Mouse (Mus musculus) MEL (cell line): Measurements from ENCODE around the gene Nfe2. TPM values are rescaled to one million over a fixed set of nuclear protein-coding genes. Genes with fewer than 3 reads are reported as not detected.
"Not testable (repeated sequence)": the region's sequence is repeated elsewhere in the genome, so short reads cannot be mapped to it uniquely, and the experiment has no call there.

ENCODE experiments used
- DNase-seq: peaks from one replicate; pipeline ENCODE4 v3.0.0; 2011; ENCODE audit warnings: low read depth, low spot score
- H3K27ac ChIP-seq: 2 replicates; pipeline ENCODE4 v1.5.1; 2012; ENCODE audit warnings: low read depth, mild to moderate bottlenecking, control low read depth, low read length, moderate library complexity; ENCODE audit not compliant: control insufficient read depth
- H3K27me3 ChIP-seq, 2 experiments: fragments of 150-350 bp in 1 of 2; sonication (generic) in 1 of 2; 2 replicates each; pipeline ENCODE4 v1.6.1; 2012; ENCODE audit warnings: low read length in 2 of 2, mild to moderate bottlenecking in 2 of 2, improper control_type of control experiment in 1 of 2, moderate library complexity in 1 of 2; ENCODE audit not compliant: insufficient read depth in 2 of 2, control insufficient read depth in 1 of 2
- H3K36me3 ChIP-seq, 2 experiments: 2 replicates each; pipeline ENCODE4 v1.6.1; 2012 to 2014; ENCODE audit warnings: low read length in 2 of 2, improper control_type of control experiment in 1 of 2, inconsistent platforms in 1 of 2, mild to moderate bottlenecking in 1 of 2; ENCODE audit not compliant: insufficient read depth in 2 of 2, control insufficient read depth in 1 of 2
- H3K4me1 ChIP-seq, 2 experiments: fragments of 150-350 bp in 1 of 2; sonication (generic) in 1 of 2; 2 replicates each; pipeline ENCODE4 v1.6.1; 2012; ENCODE audit warnings: low read length in 2 of 2, improper control_type of control experiment in 1 of 2, mild to moderate bottlenecking in 1 of 2; ENCODE audit not compliant: insufficient read depth in 2 of 2, control insufficient read depth in 1 of 2
- H3K4me3 ChIP-seq, 2 experiments: fragments of 150-350 bp in 1 of 2; sonication (generic) in 1 of 2; 2 replicates each; pipeline ENCODE4 v1.5.1; 2012; ENCODE audit warnings: low read depth in 2 of 2, low read length in 2 of 2, mild to moderate bottlenecking in 2 of 2, moderate library complexity in 2 of 2, control low read depth in 1 of 2, improper control_type of control experiment in 1 of 2; ENCODE audit not compliant: control insufficient read depth in 1 of 2, insufficient read depth in 1 of 2
- H3K79me2 ChIP-seq: 2 replicates; pipeline ENCODE4 v1.6.1; 2012; ENCODE audit warnings: mild to moderate bottlenecking, low read length, moderate library complexity; ENCODE audit not compliant: control insufficient read depth, poor library complexity, insufficient read depth
- H3K9ac ChIP-seq: 2 replicates; pipeline ENCODE4 v1.6.1; 2012; ENCODE audit warnings: low read depth, mild to moderate bottlenecking, control low read depth, low read length, moderate library complexity; ENCODE audit not compliant: control insufficient read depth, poor library complexity, severe bottlenecking
- H3K9me3 ChIP-seq: fragments of 150-350 bp; sonication (generic); replicated peaks from 2 replicates; pipeline ENCODE4 v1.6.1; 2012; ENCODE audit warnings: mild to moderate bottlenecking, low read length, improper control_type of control experiment, moderate library complexity; ENCODE audit not compliant: insufficient read depth
- BHLHE40 ChIP-seq: IDR thresholded peaks from 2 replicates; pipeline ENCODE4 v1.6.1; 2012; ENCODE audit warnings: low read depth, mild to moderate bottlenecking, inconsistent platforms, low read length, improper control_type of control experiment, borderline replicate concordance
- CHD2 ChIP-seq: IDR thresholded peaks from 2 replicates; pipeline ENCODE4 v1.6.1; 2011; ENCODE audit warnings: low read length, improper control_type of control experiment
- CTCF ChIP-seq, 3 experiments: IDR thresholded peaks in 2 of 3; conservative IDR thresholded peaks in 1 of 3; 2 replicates each; pipeline ENCODE4 v1.5.1; 2011 to 2012; ENCODE audit warnings: low read length in 3 of 3, low read depth in 2 of 3, mild to moderate bottlenecking in 2 of 3, improper control_type of control experiment in 1 of 3, inconsistent platforms in 1 of 3, mixed read lengths in 1 of 3, moderate library complexity in 1 of 3; ENCODE audit not compliant: control insufficient read depth in 1 of 3, insufficient read depth in 1 of 3, poor library complexity in 1 of 3, severe bottlenecking in 1 of 3
- E2F4 ChIP-seq: IDR thresholded peaks from 2 replicates; pipeline ENCODE4 v1.6.1; 2011; ENCODE audit warnings: low read depth, low read length, improper control_type of control experiment, borderline replicate concordance
- ETS1 ChIP-seq: IDR thresholded peaks from 2 replicates; pipeline ENCODE4 v1.6.1; 2012; ENCODE audit warnings: low read depth, mild to moderate bottlenecking, inconsistent platforms, low read length, improper control_type of control experiment, moderate library complexity
- POLR2AphosphoS5 ChIP-seq: IDR thresholded peaks from 2 replicates; pipeline ENCODE4 v1.6.1; 2012; ENCODE audit warnings: low read depth, borderline replicate concordance, mild to moderate bottlenecking, inconsistent platforms, low read length, moderate library complexity, mixed read lengths
- RAD21 ChIP-seq: IDR thresholded peaks from 2 replicates; pipeline ENCODE4 v1.6.1; 2011; ENCODE audit warnings: mild to moderate bottlenecking, low read depth, low read length, improper control_type of control experiment
- SMC3 ChIP-seq: IDR thresholded peaks from 2 replicates; pipeline ENCODE4 v1.6.1; 2011; ENCODE audit warnings: low read depth, low read length, improper control_type of control experiment
- USF1 ChIP-seq: IDR thresholded peaks from 2 replicates; pipeline ENCODE4 v1.6.1; 2014; ENCODE audit warnings: low read depth, mild to moderate bottlenecking, inconsistent platforms, low read length, improper control_type of control experiment, moderate library complexity
- USF2 ChIP-seq, 2 experiments: IDR thresholded peaks; 2 replicates each; pipeline ENCODE4 v1.6.1; 2011 to 2012; ENCODE audit warnings: improper control_type of control experiment in 2 of 2, low read length in 2 of 2, borderline replicate concordance in 1 of 2, inconsistent platforms in 1 of 2, low read depth in 1 of 2, mild to moderate bottlenecking in 1 of 2; ENCODE audit not compliant: insufficient read depth in 1 of 2
- ZMIZ1 ChIP-seq: IDR thresholded peaks from 2 replicates; pipeline ENCODE4 v1.6.1; 2012; ENCODE audit warnings: low read depth, mild to moderate bottlenecking, inconsistent platforms, low read length, improper control_type of control experiment, moderate library complexity
- polyA plus RNA-seq, 2 experiments: library from polyadenylated mRNA; stranded (reverse) in 1 of 2; unstranded in 1 of 2; fragments of >175 nt in 1 of 2; fragments of >200 nt in 1 of 2; gene quantifications; 2 replicates each; pipeline versions ENCODE4 v1.2.1 to v1.2.4; 2012; ENCODE audit warnings: low replicate concordance in 2 of 2, low read depth in 1 of 2; ENCODE audit not compliant: insufficient read length in 2 of 2, insufficient read depth in 1 of 2, missing spikeins in 1 of 2
- total RNA-seq: library from RNA; depleted of rRNA; stranded (reverse); fragments of 300-350 nt; gene quantifications from 2 replicates; pipeline ENCODE4 v1.2.3, GENCODE M21; 2012

The Nfe2 gene
- total and polyA plus RNA-seq, 3 experiments = 74.6 to 103 TPM; not detected in 1

- TF ChIP-seq CHD2 = no peak
- no peak for TF ChIP-seq USF1
Observed at GRCm38 (mm10) chr15:103251595-103251994, 6.6 kb downstream of the Nfe2 start (continued).

GRCm38 (mm10) chr15:103250195-103250740 lies 7.9 kb downstream of the Nfe2 start:
- Histone ChIP-seq H3K36me3 (peaks cover 0 to 23% of the 10 kb centered on the region in 2 experiments; a peak in 3 of 4 replicates), H3K9ac (peak overlapping the region; percentile 64), H3K79me2 (peaks cover 51% of the 10 kb centered on the region), H3K4me1 (peaks cover 0 to 7% of the 10 kb centered on the region in 2 experiments; a peak in 3 of 4 replicates), H3K27ac (peak overlapping the region; percentile 92), H3K4me3 (peak overlapping the region in 1 of 2 experiments; percentile 48; a peak in 3 of 4 replicates), H3K27me3 (no peaks in the 10 kb centered on the region), H3K9me3 (no peaks in the 10 kb centered on the region)
- TF ChIP-seq RAD21 (peak; percentile 36), ZMIZ1 (no peak), USF2 (IDR thresholded peaks at IDR 0.05; ENCODE audit: borderline replicate concordance in 1 of 2, insufficient read depth in 1 of 2, low read depth in 1 of 2, low read length in 2 of 2) (no peak), ETS1 (no peak), SMC3 (peak; percentile 64), BHLHE40 (no peak), E2F4 (no peak), CTCF (IDR thresholded peaks at IDR 0.05 in 2 of 3, conservative IDR thresholded peaks at IDR 0.05 in 1 of 3; ENCODE audit: control insufficient read depth in 1 of 3, insufficient read depth in 1 of 3, low read depth in 2 of 3, low read length in 3 of 3, poor library complexity in 1 of 3, severe bottlenecking in 1 of 3) (peak; percentile 64 to 73 (median 69)), POLR2AphosphoS5 (no peak)
- peak; percentile 50 for DNase-seq

DNA sequence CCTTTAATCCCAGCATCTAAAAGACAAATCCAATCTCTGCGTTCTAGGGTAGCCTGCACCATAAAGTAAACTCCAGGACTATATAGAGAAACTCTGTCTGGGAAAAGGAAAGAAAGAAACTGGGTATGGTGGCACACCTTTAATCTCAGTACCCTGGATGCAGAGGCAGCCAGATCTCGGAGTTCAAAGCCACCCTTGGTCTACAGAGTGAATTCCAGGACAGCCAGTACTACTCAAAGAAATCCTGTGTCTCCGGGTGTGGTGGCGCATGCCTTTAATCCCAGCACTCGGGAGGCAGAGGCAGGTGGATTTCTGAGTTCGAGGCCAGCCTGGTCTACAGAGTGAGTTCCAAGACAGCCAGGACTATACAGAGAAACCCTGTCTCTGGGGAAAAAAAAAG lies 8.7 kb downstream of the Nfe2 start:
- H3K27ac ChIP-seq, H3K9me3 ChIP-seq, H3K4me1 ChIP-seq, H3K9ac ChIP-seq, H3K27me3 ChIP-seq, DNase-seq, H3K4me3 ChIP-seq: not testable (repeated sequence)
- H3K79me2 ChIP-seq = peaks cover 46% of the 10 kb centered on the region
- peaks cover 0 to 28% of the 10 kb centered on the region in 2 experiments; a peak in 3 of 4 replicates for H3K36me3 ChIP-seq
